8 mouse cellular contexts compared by ENCODE assay signal in the genomic region with DNA sequence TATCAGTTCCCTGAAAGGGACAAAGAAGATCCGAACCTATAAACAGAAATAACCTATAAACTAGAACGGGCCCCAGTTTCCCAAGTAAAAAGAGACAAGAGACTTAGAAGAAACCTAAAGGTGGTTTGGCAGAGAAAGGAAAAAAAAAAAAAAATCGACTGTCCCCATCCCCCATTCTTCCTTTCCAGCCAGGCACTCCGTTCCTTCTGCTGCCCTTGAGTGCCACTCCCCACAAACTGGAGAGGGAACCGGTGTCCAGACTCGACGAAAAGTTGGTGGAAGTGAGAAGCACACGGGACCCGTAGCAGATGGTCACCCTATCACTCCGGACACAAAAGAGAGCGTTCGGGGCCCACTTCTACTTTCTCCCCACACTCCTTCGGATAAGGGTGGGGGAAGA. TPM values are rescaled to one million over a fixed set of nuclear protein-coding genes. Genes with fewer than 3 reads are reported as not detected.
DNase-seq lines count a peak whose midpoint lies in the region; ATAC-seq and TF ChIP-seq lines count a peak whose summit lies in the region.

No protein-coding gene starts in this region.

- peaks cover 24% of the 10 kb centered on the region for H3K9me3 ChIP-seq in embryonic facial prominence, embryonic 13.5 days
- peaks cover 29% of the 10 kb centered on the region for H3K9me3 ChIP-seq in limb, embryonic 12.5 days
- H3K9me3 ChIP-seq in midbrain, postnatal 0 days (ENCODE audit: low read length), result no peaks in the 10 kb centered on the region

- 8% methylated on average over 13 of the region's 13 CpGs for WGBS in embryonic facial prominence, embryonic 13.5 days
- WGBS in limb, embryonic 12.5 days, result 5% methylated on average over 13 of the region's 13 CpGs
- WGBS in midbrain, postnatal 0 days, result 9% methylated on average over 13 of the region's 13 CpGs

- H3K4me1 ChIP-seq in embryonic facial prominence, embryonic 13.5 days, result peaks cover 41% of the 10 kb centered on the region
- H3K4me1 ChIP-seq in limb, embryonic 12.5 days (replicated peaks), result peaks cover 50% of the 10 kb centered on the region
- H3K4me1 ChIP-seq in midbrain, postnatal 0 days (ENCODE audit: insufficient read depth, low read length), result peaks cover 12% of the 10 kb centered on the region; the same call in 1 of the 2 replicates

- H3K9ac ChIP-seq in embryonic facial prominence, embryonic 13.5 days, result peak overlapping the region; percentile 97
- peak overlapping the region; percentile 95 for H3K9ac ChIP-seq in limb, embryonic 12.5 days (replicated peaks)
- peak overlapping the region; percentile 99 for H3K9ac ChIP-seq in midbrain, postnatal 0 days (replicated peaks; ENCODE audit: low read length, poor library complexity, severe bottlenecking)

- H3K4me3 ChIP-seq in embryonic facial prominence, embryonic 13.5 days, result peak overlapping the region; percentile 96
- H3K4me3 ChIP-seq in limb, embryonic 12.5 days (replicated peaks), result peak overlapping the region; percentile 98
- peak overlapping the region; percentile 98 for H3K4me3 ChIP-seq in midbrain, postnatal 0 days (ENCODE audit: low read depth, low read length)

- H3K27ac ChIP-seq in embryonic facial prominence, embryonic 13.5 days, result no peak overlapping the region
- peak overlapping the region; percentile 90 for H3K27ac ChIP-seq in limb, embryonic 12.5 days
- peak overlapping the region; percentile 95 for H3K27ac ChIP-seq in midbrain, postnatal 0 days (ENCODE audit: low read depth, low read length)

- no peak for TF ChIP-seq CTCF in midbrain, postnatal 0 days (IDR thresholded peaks at IDR 0.05)

- peaks cover 35% of the 10 kb centered on the region for H3K36me3 ChIP-seq in embryonic facial prominence, embryonic 13.5 days
- H3K36me3 ChIP-seq in limb, embryonic 12.5 days, result peaks cover 35% of the 10 kb centered on the region
- H3K36me3 ChIP-seq in midbrain, postnatal 0 days (ENCODE audit: insufficient read depth, low read length), result peaks cover 9% of the 10 kb centered on the region

- peak overlapping the region; percentile 86 for H3K4me2 ChIP-seq in embryonic facial prominence, embryonic 13.5 days
- peak overlapping the region; percentile 70 for H3K4me2 ChIP-seq in limb, embryonic 12.5 days
- H3K4me2 ChIP-seq in midbrain, postnatal 0 days (ENCODE audit: low read depth, low read length, poor library complexity, severe bottlenecking), result peak overlapping the region; percentile 65

- no peak for ATAC-seq in embryonic facial prominence, embryonic 13.5 days (ENCODE audit: insufficient number of reproducible peaks, insufficient read depth, low FRiP score, low TSS enrichment, low read depth)
- ATAC-seq in limb, embryonic 12.5 days (ENCODE audit: insufficient number of reproducible peaks, insufficient read depth, low FRiP score, low TSS enrichment, low read depth), result no peak
- ATAC-seq in midbrain, postnatal 0 days (ENCODE audit: low FRiP score), result no peak
- no peak for ATAC-seq in activated CD4-positive, CD25-positive, alpha-beta regulatory T cell, adult 4 months
- no peak for ATAC-seq in megakaryocyte-erythroid progenitor cell, adult 5-6 weeks (replicated peaks; ENCODE audit: low FRiP score, low TSS enrichment, poor library complexity, severe bottlenecking)

- H3K27me3 ChIP-seq in embryonic facial prominence, embryonic 13.5 days, result no peaks in the 10 kb centered on the region
- no peaks in the 10 kb centered on the region for H3K27me3 ChIP-seq in limb, embryonic 12.5 days
- no peaks in the 10 kb centered on the region for H3K27me3 ChIP-seq in midbrain, postnatal 0 days (ENCODE audit: insufficient read depth, low read length)

- peak; percentile 11 for DNase-seq in retina, postnatal 1 day
- no peak for DNase-seq in retina, embryonic 14.5 days (ENCODE audit: low spot score)
- no peak for DNase-seq in midbrain, postnatal 0 days (ENCODE audit: low spot score)
- DNase-seq in embryo, embryonic 11 days, result no peak

RNA-seq across cellular contexts. Expression of a gene that starts 5.6 kb away (rescaled TPM):
- polyA plus RNA-seq in embryonic facial prominence, embryonic 13.5 days (2015; fragmentation: Nextera tagmentation; extraction: Ambion mirVana), result 732 and 923 TPM in 2 replicates
- polyA plus RNA-seq in limb, embryonic 12.5 days (2016; fragmentation: Nextera tagmentation; extraction: Ambion mirVana), result 1,818 and 1,932 TPM in 2 replicates
- total RNA-seq in midbrain, postnatal 0 days (2014; rRNA removed), result 7,900 and 8,478 TPM in 2 replicates
- polyA plus RNA-seq in midbrain, postnatal 0 days (2015; fragmentation: Nextera tagmentation; extraction: Ambion mirVana), result 8,374 and 8,478 TPM in 2 replicates
- under 1 TPM in 1 of 2 experiments, not detected in 1; 0.56 TPM for polyA plus RNA-seq in activated CD4-positive, CD25-positive, alpha-beta regulatory T cell, adult 4 months (2017; shearing (Covaris generic))
- total RNA-seq in megakaryocyte-erythroid progenitor cell, adult 5-6 weeks (2014; fragmentation: Nextera tagmentation), result not detected in 2 replicates
- not detected in 2 replicates for total RNA-seq in megakaryocyte-erythroid progenitor cell, adult 5-6 weeks (2017)

RNA-seq across cellular contexts. Expression of a gene that starts 5.6 kb away (rescaled TPM):
- 66.7 and 68.7 TPM in 2 replicates for polyA plus RNA-seq in embryonic facial prominence, embryonic 13.5 days (2015; fragmentation: Nextera tagmentation; extraction: Ambion mirVana)
- 68.7 and 69.3 TPM in 2 replicates for polyA plus RNA-seq in limb, embryonic 12.5 days (2016; fragmentation: Nextera tagmentation; extraction: Ambion mirVana)
- 307 and 309 TPM in 2 replicates for total RNA-seq in midbrain, postnatal 0 days (2014; rRNA removed)
- 394 and 397 TPM in 2 replicates for polyA plus RNA-seq in midbrain, postnatal 0 days (2015; fragmentation: Nextera tagmentation; extraction: Ambion mirVana)
- 10 to 100 TPM; 12.9 to 17.7 TPM for polyA plus RNA-seq in activated CD4-positive, CD25-positive, alpha-beta regulatory T cell, adult 4 months (2017; shearing (Covaris generic))
- total RNA-seq in megakaryocyte-erythroid progenitor cell, adult 5-6 weeks (2014; fragmentation: Nextera tagmentation), result 22.9 and 26.2 TPM in 2 replicates
- 14.6 and 16.3 TPM in 2 replicates for total RNA-seq in megakaryocyte-erythroid progenitor cell, adult 5-6 weeks (2017)

Comparison
In these comparisons a context has a peak if more than half of its experiments do, and no peak if none do; other contexts are left out.
1. RNA of a gene that starts 5.6 kb away (polyA plus RNA-seq): 8,374 to 8,478 TPM in midbrain, postnatal 0 days, 1,818 to 1,932 TPM in limb, embryonic 12.5 days and 732 to 923 TPM in embryonic facial prominence, embryonic 13.5 days; 0.56 TPM in activated CD4-positive, CD25-positive, alpha-beta regulatory T cell, adult 4 months; every median in the first group is over 100 times any median in the second.
2. Peak in every context shown above with its lines, with median percentiles within 50 percentile points of each other: H3K4me2 ChIP-seq, H3K4me3 ChIP-seq and H3K9ac ChIP-seq.